ENCODE assay signal across 8 mouse cellular contexts in the genomic region with DNA sequence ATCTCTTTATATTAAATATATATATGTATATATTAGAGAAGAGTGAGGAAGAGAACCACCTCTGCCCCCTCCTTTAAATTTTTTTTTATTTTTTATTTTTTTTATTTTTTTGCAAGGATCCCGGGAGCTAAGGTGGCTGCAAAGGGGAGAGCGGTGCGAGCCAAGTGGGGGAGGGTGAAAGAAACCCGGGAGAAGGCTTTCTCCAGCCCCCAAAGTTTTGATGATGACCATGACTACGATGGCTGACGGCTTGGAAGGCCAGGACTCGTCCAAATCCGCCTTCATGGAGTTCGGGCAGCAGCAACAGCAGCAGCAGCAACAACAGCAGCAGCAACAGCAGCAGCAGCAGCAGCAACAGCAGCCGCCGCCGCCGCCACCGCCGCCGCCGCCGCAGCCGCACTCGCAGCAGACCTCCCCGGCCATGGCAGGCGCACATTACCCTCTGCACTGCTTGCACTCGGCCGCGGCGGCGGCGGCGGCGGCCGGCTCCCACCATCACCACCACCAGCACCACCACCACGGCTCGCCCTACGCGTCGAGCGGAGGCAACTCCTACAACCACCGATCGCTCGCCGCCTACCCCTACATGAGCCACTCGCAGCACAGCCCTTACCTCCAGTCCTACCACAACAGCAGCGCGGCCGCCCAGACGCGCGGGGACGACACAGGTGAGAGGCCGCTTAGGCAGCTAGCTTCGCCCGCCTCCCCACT. TPM values are rescaled to one million over a fixed set of nuclear protein-coding genes. Genes with fewer than 3 reads are reported as not detected.
A peak's percentile ranks its signal among the peaks of the same experiment; 100 is the strongest.
DNase-seq lines count a peak whose midpoint lies in the region; ATAC-seq and TF ChIP-seq lines count a peak whose summit lies in the region.

A gene (plus strand): TSS at position 175 of the 711 bp plus-strand sequence.

- peak within 1 kb of the TSS; percentile 85 for H3K4me2 ChIP-seq in limb, embryonic 14.5 days (replicated peaks; ENCODE audit: low read depth, low read length, severe bottlenecking)
- peak within 1 kb of the TSS; percentile 51 for H3K4me2 ChIP-seq in stomach, embryonic 14.5 days (replicated peaks; ENCODE audit: low read depth, low read length)

- H3K4me1 ChIP-seq in brown adipose tissue, adult 24 weeks (ENCODE audit: control insufficient read depth, insufficient read depth, insufficient read length, low read length) = peaks cover 6% of the 10 kb centered on the region; the same call in 1 of the 2 replicates
- peaks cover 7% of the 10 kb centered on the region; the same call in 1 of the 2 replicates for H3K4me1 ChIP-seq in limb, embryonic 14.5 days (ENCODE audit: control insufficient read depth, insufficient read depth, low read length)
- H3K4me1 ChIP-seq in stomach, embryonic 14.5 days (ENCODE audit: control insufficient read depth, insufficient read depth, low read length) = peaks cover 14% of the 10 kb centered on the region

- TF ChIP-seq CTCF in layer of hippocampus, adult 2 months (conservative IDR thresholded peaks at IDR 0.05) = no peak

- peak; percentile 50 for ATAC-seq in granulocyte monocyte progenitor cell, adult 5-6 weeks (replicated peaks; ENCODE audit: poor library complexity, severe bottlenecking)
- ATAC-seq in limb, embryonic 14.5 days (ENCODE audit: low FRiP score, low read depth) = peak; percentile 48
- peak; percentile 76 for ATAC-seq in stomach, embryonic 14.5 days (ENCODE audit: insufficient number of reproducible peaks, insufficient read depth, low FRiP score, low read depth)

- H3K36me3 ChIP-seq in limb, embryonic 14.5 days (ENCODE audit: control insufficient read depth, insufficient read depth, low read length) = no peaks in the 10 kb centered on the region
- no peaks in the 10 kb centered on the region for H3K36me3 ChIP-seq in stomach, embryonic 14.5 days (ENCODE audit: control insufficient read depth, insufficient read depth, low read length)

- no peaks in the 10 kb centered on the region for H3K9me3 ChIP-seq in limb, embryonic 14.5 days (ENCODE audit: control insufficient read depth, low read length)
- H3K9me3 ChIP-seq in stomach, embryonic 14.5 days (ENCODE audit: control insufficient read depth, low read depth, low read length) = no peaks in the 10 kb centered on the region

- H3K9ac ChIP-seq in limb, embryonic 14.5 days (ENCODE audit: low read depth, low read length, severe bottlenecking) = peak within 1 kb of the TSS; percentile 52
- 0 out of 2 replicates have a peak within 1 kb of the TSS, but pooled peaks have one; percentile 3 for H3K9ac ChIP-seq in stomach, embryonic 14.5 days (replicated peaks; ENCODE audit: low read depth, low read length)

- TF ChIP-seq POLR2A in limb, embryonic 14.5 days (IDR thresholded peaks at IDR 0.05; ENCODE audit: borderline replicate concordance, extremely low read depth, insufficient read depth, insufficient read length) = no peak

- peak within 1 kb of the TSS; percentile 10; the same call in 1 of the 2 replicates for H3K27ac ChIP-seq in layer of hippocampus, adult 2 months
- H3K27ac ChIP-seq in brown adipose tissue, adult 24 weeks (replicated peaks; ENCODE audit: low read depth, low read length) = no peak within 1 kb of the TSS
- no peak within 1 kb of the TSS; the same call in 1 of the 2 replicates for H3K27ac ChIP-seq in limb, embryonic 14.5 days (replicated peaks; ENCODE audit: low read depth, low read length)
- no peak within 1 kb of the TSS for H3K27ac ChIP-seq in stomach, embryonic 14.5 days (ENCODE audit: low read length)

- peaks cover 91% of the 10 kb centered on the region for H3K27me3 ChIP-seq in limb, embryonic 14.5 days (ENCODE audit: control insufficient read depth, insufficient read depth, low read length)
- peaks cover 71% of the 10 kb centered on the region for H3K27me3 ChIP-seq in stomach, embryonic 14.5 days (ENCODE audit: control insufficient read depth, insufficient read depth, low read length)

- under 1% methylated on average over 44 of the region's 52 CpGs for WGBS in limb, embryonic 14.5 days
- WGBS in stomach, embryonic 14.5 days = under 1% methylated on average over 50 of the region's 52 CpGs

- no peak for DNase-seq in layer of hippocampus, adult 2 months (ENCODE audit: low spot score in 2 of 2)
- no peak for DNase-seq in layer of hippocampus, postnatal 36 days
- no peak for DNase-seq in limb, embryonic 14.5 days (ENCODE audit: low spot score)
- DNase-seq in frontal cortex, postnatal 10 days (ENCODE audit: low spot score in 2 of 2) = no peak
- DNase-seq in right cerebral cortex, postnatal 36 days (ENCODE audit: low spot score in 2 of 2) = no peak

- peak within 1 kb of the TSS; percentile 34 for H3K4me3 ChIP-seq in layer of hippocampus, adult 2 months
- H3K4me3 ChIP-seq in brown adipose tissue, adult 24 weeks (ENCODE audit: insufficient read depth, low read depth, low read length) = peak within 1 kb of the TSS; percentile 30
- peak within 1 kb of the TSS; percentile 50 for H3K4me3 ChIP-seq in limb, embryonic 14.5 days (replicated peaks; ENCODE audit: low read length)
- peak within 1 kb of the TSS; percentile 32 for H3K4me3 ChIP-seq in stomach, embryonic 14.5 days (ENCODE audit: low read depth, low read length)

RNA-seq across cellular contexts. Expression of the gene that starts here (rescaled TPM):
- 1 to 10 TPM; 7.5 to 8.5 TPM for total RNA-seq in layer of hippocampus, adult 2 months (2021)
- 1 to 10 TPM; 5.6 to 9.3 TPM for total RNA-seq in layer of hippocampus, postnatal 36 days (2021)
- polyA plus RNA-seq in brown adipose tissue, adult 24 weeks (2012; ENCODE audit: insufficient read depth, insufficient read length, missing spikeins) = not detected in 2 replicates
- not detected in 2 replicates for total RNA-seq in granulocyte monocyte progenitor cell, adult 5-6 weeks (2014; fragmentation: Nextera tagmentation)
- not detected in 2 replicates for total RNA-seq in granulocyte monocyte progenitor cell, adult 5-6 weeks (2017)
- 6.8 and 7.4 TPM in 2 replicates for polyA plus RNA-seq in limb, embryonic 14.5 days (2012; rRNA removed)
- 1.00 and 1.8 TPM in 2 replicates for polyA plus RNA-seq in limb, embryonic 14.5 days (2014; fragmentation: Nextera tagmentation; extraction: Ambion mirVana)
- 0.15 and 0.42 TPM in 2 replicates for polyA plus RNA-seq in stomach, embryonic 14.5 days (2014; fragmentation: Nextera tagmentation; extraction: Ambion mirVana)

Comparison
In these comparisons a context has a peak if more than half of its experiments do, and no peak if none do; other contexts are left out.
1. RNA of the gene that starts here (total RNA-seq): 5.6 to 9.3 TPM in layer of hippocampus, postnatal 36 days and 7.5 to 8.5 TPM in layer of hippocampus, adult 2 months; not detected in granulocyte monocyte progenitor cell, adult 5-6 weeks; every median in the first group is over 4 times any median in the second.
2. Peak in ATAC-seq in granulocyte monocyte progenitor cell, adult 5-6 weeks; RNA of the gene not detected or under 1 TPM.
3. Peak in ATAC-seq, H3K4me3 ChIP-seq, H3K9ac ChIP-seq and H3K4me2 ChIP-seq in stomach, embryonic 14.5 days; RNA of the gene not detected or under 1 TPM.
4. Peak in every context shown above with its lines, with median percentiles within 50 percentile points of each other: H3K4me3 ChIP-seq and ATAC-seq.